Mouse (Mus musculus) hindbrain, embryonic 16.5 days (tissue): ENCODE measurements around the gene Tff3. TPM values are rescaled to one million over a fixed set of nuclear protein-coding genes. Genes with fewer than 3 reads are reported as not detected.
A peak's percentile ranks its signal among the peaks of the same experiment; 100 is the strongest.

Source experiments
- ATAC-seq: fragments of 200-750 bp; cut with Nextera tagmentation; 2 replicates; pipeline ENCODE4 v1.8.0; 2017; ENCODE audit warnings: moderate TSS enrichment, moderate library complexity
- H3K27ac ChIP-seq: fragments of 300-500 bp; sonication (generic); 2 replicates; pipeline ENCODE4 v1.5.1; 2014; ENCODE audit warnings: low read depth, mild to moderate bottlenecking, control low read depth, low read length, moderate library complexity
- H3K27me3 ChIP-seq: fragments of 300-500 bp; sonication (generic); replicated peaks from 2 replicates; pipeline ENCODE4 v1.6.1; 2014; ENCODE audit warnings: low read length; ENCODE audit not compliant: control insufficient read depth, insufficient read depth
- H3K36me3 ChIP-seq: fragments of 300-500 bp; sonication (generic); 2 replicates; pipeline ENCODE4 v1.6.1; 2014; ENCODE audit warnings: mild to moderate bottlenecking, low read length, moderate library complexity, mixed read lengths; ENCODE audit not compliant: control insufficient read depth, insufficient read depth
- H3K4me1 ChIP-seq: fragments of 300-500 bp; sonication (generic); 2 replicates; pipeline ENCODE4 v1.6.1; 2014; ENCODE audit warnings: low read depth, low read length; ENCODE audit not compliant: control insufficient read depth, insufficient read depth
- H3K4me2 ChIP-seq: fragments of 300-500 bp; sonication (generic); 2 replicates; pipeline ENCODE4 v1.6.1; 2014; ENCODE audit warnings: mild to moderate bottlenecking, low read length, control low read depth, moderate library complexity
- H3K4me3 ChIP-seq: fragments of 300-500 bp; sonication (generic); 2 replicates; pipeline ENCODE4 v1.5.1; 2014; ENCODE audit warnings: mild to moderate bottlenecking, low read length, control low read depth, moderate library complexity
- H3K9ac ChIP-seq: fragments of 300-500 bp; sonication (generic); 2 replicates; pipeline ENCODE4 v1.6.1; 2014; ENCODE audit warnings: low read depth, mild to moderate bottlenecking, control low read depth, low read length, moderate library complexity
- H3K9me3 ChIP-seq: fragments of 300-500 bp; sonication (generic); 2 replicates; pipeline ENCODE4 v1.6.1; 2014; ENCODE audit warnings: mild to moderate bottlenecking, low read length, moderate library complexity; ENCODE audit not compliant: control insufficient read depth
- WGBS: fragments of 180-500 bp; shearing (Covaris S2); extraction: QIAGEN DNeasy Blood & Tissue Kit; methylation state at CpG from one replicate; pipeline ENCODE4 v1.1.7; 2014; 5-methylcytosine and 5-hydroxymethylcytosine counted together
- polyA plus RNA-seq: library from polyadenylated mRNA; unstranded; fragments of >200 nt; fragmentation: Nextera tagmentation; extraction: Ambion mirVana; gene quantifications from 2 replicates; pipeline ENCODE4 v1.2.1, GENCODE M21; 2015

Gene Tff3
- polyA plus RNA-seq, 1 experiment from 2014 or later: 0.94 TPM

DNA sequence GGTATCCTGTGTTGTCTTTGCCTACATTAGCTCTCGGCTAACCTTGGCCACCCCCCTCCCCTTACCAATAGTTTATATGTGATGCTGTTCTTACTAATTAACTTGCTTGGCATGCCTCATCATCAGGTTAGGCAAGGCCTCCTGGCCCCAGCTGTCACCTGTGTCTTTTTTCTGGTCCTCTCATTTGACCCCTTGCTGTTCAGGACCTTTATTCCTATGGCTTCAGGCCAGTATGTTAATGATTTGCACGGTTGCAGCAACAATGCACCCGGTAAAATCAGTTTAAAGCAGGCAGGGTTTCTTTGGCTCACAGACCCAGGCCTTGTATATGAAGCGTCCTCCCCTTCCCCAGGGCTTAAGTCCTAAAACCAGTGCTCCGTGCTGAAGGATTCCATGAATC lies 23.1 kb upstream of the Tff3 start:
- 34% methylated on average over 5 of the region's 5 CpGs for WGBS
- H3K4me1 ChIP-seq: no peaks in the 10 kb centered on the region

DNA sequence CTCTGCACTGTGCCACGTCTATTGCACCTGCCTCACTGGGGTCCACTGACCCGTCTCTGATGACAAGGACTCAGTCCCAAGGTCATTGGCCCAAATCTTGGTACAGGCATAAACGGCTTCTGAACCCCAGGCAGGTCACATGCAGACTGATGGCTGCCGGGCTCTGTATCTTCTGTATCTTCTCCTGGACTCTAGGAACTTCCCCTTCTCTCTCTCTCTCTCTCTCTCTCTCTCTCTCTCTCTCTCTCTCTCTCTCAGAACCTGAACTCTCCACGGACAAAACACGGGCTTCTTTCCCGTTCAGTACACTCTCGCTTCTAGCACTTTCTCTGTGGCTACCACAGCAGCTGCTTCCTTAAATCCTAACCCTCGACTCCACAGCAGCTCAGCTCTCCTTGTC lies 16.6 kb upstream of the Tff3 start:
- H3K9ac ChIP-seq: no peak overlapping the region
- H3K27ac ChIP-seq: no peak overlapping the region
- WGBS: 84% methylated on average over 9 of the region's 9 CpGs
- H3K4me3 ChIP-seq: no peak overlapping the region
- H3K27me3 ChIP-seq: no peaks in the 10 kb centered on the region
- H3K36me3 ChIP-seq: no peaks in the 10 kb centered on the region
- no peak overlapping the region for H3K4me2 ChIP-seq
- no peaks in the 10 kb centered on the region; the same call in 1 of the 2 replicates for H3K9me3 ChIP-seq
- ATAC-seq: no peak
- H3K4me1 ChIP-seq: no peaks in the 10 kb centered on the region

More for the DNA sequence above, 23.1 kb upstream of the Tff3 start:
- H3K27ac ChIP-seq: no peak overlapping the region
- no peaks in the 10 kb centered on the region for H3K27me3 ChIP-seq
- ATAC-seq: no peak
- H3K4me3 ChIP-seq: no peak overlapping the region
- no peaks in the 10 kb centered on the region; the same call in 1 of the 2 replicates for H3K9me3 ChIP-seq
- no peak overlapping the region for H3K9ac ChIP-seq
- no peak overlapping the region for H3K4me2 ChIP-seq
- no peaks in the 10 kb centered on the region for H3K36me3 ChIP-seq

DNA sequence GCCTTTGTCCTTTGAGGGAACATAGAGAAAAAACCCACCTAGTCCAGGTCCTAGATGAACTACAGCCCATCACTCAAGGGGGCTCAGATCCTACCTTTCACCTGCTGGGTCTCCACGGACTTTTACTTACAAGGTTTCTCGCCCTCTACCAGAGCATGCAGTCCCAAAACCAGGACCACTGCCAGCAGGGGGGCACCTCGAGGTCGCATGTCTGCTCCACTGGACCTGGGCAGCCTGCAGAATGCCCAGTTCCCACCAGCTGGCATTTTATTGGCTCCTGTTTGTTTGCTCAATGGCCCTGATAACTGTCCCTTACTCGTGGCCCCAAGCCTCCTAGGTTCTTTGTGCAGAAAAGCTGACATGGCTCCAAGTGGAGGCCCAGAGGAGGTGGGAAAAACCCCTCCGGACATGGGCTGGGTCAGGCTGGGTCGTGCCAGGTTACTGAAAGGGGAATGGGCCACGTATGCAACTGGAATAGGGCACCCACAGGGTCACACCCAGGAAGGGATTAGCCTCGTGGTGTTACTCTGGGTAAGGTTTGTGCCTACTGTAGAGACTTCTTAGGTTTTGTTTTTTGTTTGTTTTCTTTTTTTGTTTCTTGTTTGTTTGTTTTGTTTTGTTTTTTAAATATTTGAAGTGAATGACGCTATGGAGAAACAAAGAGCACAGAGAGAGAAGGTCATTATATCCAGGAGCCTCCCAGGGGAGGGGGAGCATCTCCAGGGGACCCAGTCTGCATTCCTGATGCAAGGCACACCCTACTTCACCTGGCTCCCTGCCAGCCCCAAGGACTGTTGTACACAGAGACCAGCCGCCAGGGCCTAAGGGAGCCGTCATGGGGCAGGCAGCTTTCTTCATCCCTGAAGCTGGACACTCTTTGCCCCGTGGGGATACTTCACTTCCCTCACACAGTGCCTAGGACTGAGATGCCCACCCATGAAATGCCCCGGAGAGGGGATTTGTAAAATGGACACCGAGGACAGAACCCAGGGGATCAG lies 14.9 kb upstream of the Tff3 start, which contains the start of gene Tff2:
Gene Tff2 (minus strand): TSS at position 243 of the 998 bp plus-strand sequence.
- Histone ChIP-seq H3K9me3 (no peaks in the 10 kb centered on the region; the same call in 1 of the 2 replicates), H3K4me3 (no peak within 1 kb of the TSS), H3K27me3 (no peaks in the 10 kb centered on the region), H3K36me3 (no peaks in the 10 kb centered on the region), H3K27ac (no peak within 1 kb of the TSS), H3K9ac (no peak within 1 kb of the TSS), H3K4me2 (no peak within 1 kb of the TSS), H3K4me1 (no peaks in the 10 kb centered on the region)
- ATAC-seq: no peak
- 62% methylated on average over 15 of the region's 15 CpGs for WGBS

DNA sequence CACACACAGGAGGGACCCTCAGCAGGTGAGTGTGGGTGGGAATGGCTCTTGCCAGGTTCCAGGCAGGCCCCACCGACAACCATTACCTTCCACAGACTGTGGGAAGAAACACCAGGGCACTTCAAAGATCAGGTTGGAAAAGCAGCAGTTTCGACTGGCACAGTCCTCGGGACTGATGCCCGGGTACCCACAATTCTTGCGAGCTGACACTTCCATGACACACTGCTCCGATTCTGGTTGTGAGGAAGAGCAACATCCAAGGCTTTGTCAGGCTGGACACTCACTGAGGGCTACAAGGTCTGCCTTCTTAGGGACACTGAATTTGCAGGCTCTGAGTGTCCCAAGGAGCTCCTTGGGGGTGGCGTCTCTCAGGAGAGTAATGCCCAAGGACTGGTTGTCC lies 12.7 kb upstream of the Tff3 start:
- no peak for ATAC-seq
- Histone ChIP-seq H3K27me3 (no peaks in the 10 kb centered on the region), H3K36me3 (no peaks in the 10 kb centered on the region), H3K27ac (no peak overlapping the region), H3K9ac (no peak overlapping the region), H3K9me3 (no peaks in the 10 kb centered on the region), H3K4me3 (no peak overlapping the region), H3K4me1 (no peaks in the 10 kb centered on the region), H3K4me2 (no peak overlapping the region)
- WGBS: 94% methylated on average over 7 of the region's 7 CpGs

DNA sequence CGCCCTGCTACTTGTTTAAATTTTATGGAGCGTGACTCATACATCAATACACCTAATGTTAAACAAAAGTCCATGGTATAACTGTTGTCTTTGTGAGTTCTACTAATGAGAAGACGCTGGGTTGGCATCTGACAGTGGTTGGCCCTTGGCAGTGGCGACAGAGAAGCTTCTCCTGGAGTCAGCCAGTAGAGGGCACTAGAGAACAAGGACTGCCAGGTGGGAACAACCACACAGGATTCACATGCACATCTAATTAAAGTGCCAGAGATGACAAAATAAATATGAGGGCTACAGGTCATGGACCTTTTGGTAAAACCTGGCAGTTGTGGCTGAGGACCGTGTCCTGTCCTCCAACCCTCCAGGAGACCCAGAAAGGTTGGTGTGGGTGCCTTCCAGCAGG lies 9.0 kb upstream of the Tff3 start:
- WGBS: 23% methylated on average over 5 of the region's 5 CpGs
- Histone ChIP-seq H3K36me3 (no peaks in the 10 kb centered on the region), H3K27me3 (no peaks in the 10 kb centered on the region), H3K27ac (no peak overlapping the region), H3K9me3 (no peaks in the 10 kb centered on the region), H3K4me2 (no peak overlapping the region), H3K4me1 (no peaks in the 10 kb centered on the region), H3K9ac (no peak overlapping the region), H3K4me3 (no peak overlapping the region)
- ATAC-seq: 0 out of 2 replicates have a peak, but pooled peaks have one; percentile 14

DNA sequence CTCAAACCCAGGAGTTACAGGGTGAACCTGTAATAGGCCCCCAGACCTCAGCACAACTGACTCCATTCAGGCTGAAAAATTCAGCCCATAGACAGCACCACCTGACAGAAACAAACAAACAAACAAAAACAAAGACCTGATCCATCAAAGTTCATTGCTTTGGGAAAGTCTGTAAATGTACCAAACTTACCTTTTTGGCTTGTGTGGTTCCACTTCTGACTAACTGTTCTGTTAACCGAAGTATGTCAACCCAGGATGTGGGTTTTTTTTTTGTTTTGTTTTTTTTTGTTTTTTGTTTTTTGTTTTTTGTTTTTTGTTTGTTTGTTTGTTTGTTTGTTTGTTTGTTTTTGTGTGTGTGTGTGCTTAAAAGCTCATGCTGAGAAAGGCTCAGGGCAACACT lies 7.4 kb upstream of the Tff3 start:
- no peak for ATAC-seq
- Histone ChIP-seq H3K27me3 (no peaks in the 10 kb centered on the region), H3K9ac (no peak overlapping the region), H3K9me3 (no peaks in the 10 kb centered on the region), H3K36me3 (no peaks in the 10 kb centered on the region), H3K4me2 (no peak overlapping the region), H3K4me3 (no peak overlapping the region), H3K4me1 (no peaks in the 10 kb centered on the region), H3K27ac (no peak overlapping the region)
- 93% methylated on average over 1 of the region's 1 CpGs for WGBS

DNA sequence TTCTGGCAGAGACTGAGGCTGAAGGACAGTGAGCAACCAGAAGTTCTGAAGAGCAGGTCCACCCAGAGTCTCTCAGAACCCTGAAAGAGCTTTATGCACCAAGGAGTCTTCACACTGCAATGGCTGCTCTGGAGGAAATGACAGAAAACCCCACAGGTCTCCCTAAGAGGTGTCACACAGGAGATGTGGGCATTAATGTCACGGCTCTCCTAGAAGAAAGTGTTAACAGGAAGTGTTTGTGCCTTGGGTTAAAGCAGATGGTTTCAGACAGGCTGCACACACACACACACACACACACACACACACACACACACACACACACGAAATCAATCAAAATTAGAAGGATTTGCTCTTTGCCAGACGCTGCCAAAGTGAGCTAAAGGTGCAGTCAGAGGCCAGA lies 6.8 kb upstream of the Tff3 start:
- H3K27ac ChIP-seq: no peak overlapping the region
- no peak for ATAC-seq
- 73% methylated on average over 3 of the region's 3 CpGs for WGBS

DNA sequence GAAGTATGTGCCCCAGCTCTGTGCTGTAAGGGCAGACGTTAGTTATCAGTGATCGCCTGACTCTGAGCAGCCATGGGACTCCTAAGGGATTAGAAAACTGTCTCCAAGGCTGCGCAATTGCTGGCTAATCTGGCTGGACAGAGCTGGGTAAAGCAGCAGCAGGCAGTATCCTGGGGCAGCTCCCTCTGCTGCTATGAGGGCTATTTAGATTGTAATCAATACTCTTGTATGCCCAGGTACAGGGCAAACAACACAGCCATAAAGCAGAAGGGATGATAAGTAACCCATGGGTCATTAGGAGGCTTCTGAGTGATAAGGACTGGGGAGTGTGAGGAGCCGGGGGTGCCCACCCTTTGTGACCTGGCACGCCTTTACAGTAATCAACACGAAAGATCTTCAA lies 5.5 kb upstream of the Tff3 start:
- no peak overlapping the region for H3K27ac ChIP-seq
- H3K4me2 ChIP-seq: no peak overlapping the region
- H3K27me3 ChIP-seq: no peaks in the 10 kb centered on the region
- H3K4me1 ChIP-seq: no peaks in the 10 kb centered on the region
- no peak for ATAC-seq
- no peaks in the 10 kb centered on the region for H3K36me3 ChIP-seq
- H3K9me3 ChIP-seq: no peaks in the 10 kb centered on the region
- WGBS: 82% methylated on average over 6 of the region's 6 CpGs
- no peak overlapping the region for H3K4me3 ChIP-seq
- H3K9ac ChIP-seq: no peak overlapping the region

More for the DNA sequence above, 6.8 kb upstream of the Tff3 start:
- H3K4me2 ChIP-seq: no peak overlapping the region
- no peaks in the 10 kb centered on the region for H3K4me1 ChIP-seq
- no peak overlapping the region for H3K9ac ChIP-seq
- no peak overlapping the region for H3K4me3 ChIP-seq
- H3K36me3 ChIP-seq: no peaks in the 10 kb centered on the region
- H3K27me3 ChIP-seq: no peaks in the 10 kb centered on the region
- H3K9me3 ChIP-seq: no peaks in the 10 kb centered on the region

DNA sequence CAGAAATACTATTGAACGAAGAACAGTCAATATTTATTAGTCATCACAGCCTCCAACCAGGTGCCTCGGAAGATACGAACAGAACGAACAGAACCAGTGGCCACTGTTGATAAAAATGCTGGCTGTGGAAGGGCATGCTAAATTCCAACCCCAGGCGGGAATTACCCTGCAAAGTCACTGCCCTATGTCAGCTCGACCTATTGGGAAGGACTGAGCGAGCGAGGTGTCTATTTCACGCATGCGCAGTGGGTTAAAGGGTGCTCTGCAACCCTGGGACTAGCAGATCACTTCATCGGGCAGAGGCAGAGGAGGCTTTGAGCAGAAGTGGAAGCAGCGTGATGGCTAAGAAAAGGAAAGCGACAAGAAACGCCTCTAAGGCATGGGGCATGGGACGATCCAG lies 4.3 kb upstream of the Tff3 start:
- no peak overlapping the region for H3K4me2 ChIP-seq
- H3K9me3 ChIP-seq: no peaks in the 10 kb centered on the region
- no peak overlapping the region for H3K4me3 ChIP-seq
- no peak for ATAC-seq
- no peak overlapping the region for H3K9ac ChIP-seq
- WGBS: 82% methylated on average over 15 of the region's 15 CpGs
- H3K27ac ChIP-seq: no peak overlapping the region
- H3K4me1 ChIP-seq: no peaks in the 10 kb centered on the region
- H3K27me3 ChIP-seq: no peaks in the 10 kb centered on the region
- H3K36me3 ChIP-seq: no peaks in the 10 kb centered on the region
